Mouse (Mus musculus): Measurements from ENCODE around the gene Ift80. TPM values are rescaled to one million over a fixed set of nuclear protein-coding genes. Genes with fewer than 3 reads are reported as not detected.
A peak's percentile ranks its signal among the peaks of the same experiment; 100 is the strongest.

Gene Ift80
- total and polyA plus RNA-seq, 3 experiments = 0.56 to 66.1 (median 17.6) TPM

- Histone ChIP-seq H3K4me1 (ENCODE audit: insufficient read depth, low read depth, low read length) (peaks cover 30% of the 10 kb centered on the region), H3K27me3 (ENCODE audit: insufficient read depth, low read length) (no peaks in the 10 kb centered on the region), H3K36me3 (replicated peaks) (peaks cover 19% of the 10 kb centered on the region), H3K9me3 (replicated peaks) (no peaks in the 10 kb centered on the region), H3K4me3 (ENCODE audit: low read depth, low read length) (peak overlapping the region; percentile 95)
- no peak for TF ChIP-seq GATA2 (IDR thresholded peaks at IDR 0.05; ENCODE audit: borderline replicate concordance, low read depth, low read length)
- no peak for TF ChIP-seq POLR2AphosphoS5 (IDR thresholded peaks at IDR 0.05; ENCODE audit: insufficient replicate concordance, low read depth, low read length)
- no peak for TF ChIP-seq GATA1 (IDR thresholded peaks at IDR 0.05; ENCODE audit: borderline replicate concordance, low read length)
- TF ChIP-seq CTCF (IDR thresholded peaks at IDR 0.05; ENCODE audit: low read depth, low read length) = no peak
- no peak for TF ChIP-seq TAL1 (conservative IDR thresholded peaks at IDR 0.05; ENCODE audit: low read depth, low read length)
- no peak for DNase-seq (ENCODE audit: low spot score)
- 0 out of 2 replicates have a peak, but pooled peaks have one; percentile 7 for ATAC-seq (ENCODE audit: extremely low read depth, insufficient number of reproducible peaks, low FRiP score, poor library complexity, severe bottlenecking)
These were observed 41.0 kb upstream of the Ift80 start for GRCm38 (mm10) chr3:69045400-69045703.

DNA sequence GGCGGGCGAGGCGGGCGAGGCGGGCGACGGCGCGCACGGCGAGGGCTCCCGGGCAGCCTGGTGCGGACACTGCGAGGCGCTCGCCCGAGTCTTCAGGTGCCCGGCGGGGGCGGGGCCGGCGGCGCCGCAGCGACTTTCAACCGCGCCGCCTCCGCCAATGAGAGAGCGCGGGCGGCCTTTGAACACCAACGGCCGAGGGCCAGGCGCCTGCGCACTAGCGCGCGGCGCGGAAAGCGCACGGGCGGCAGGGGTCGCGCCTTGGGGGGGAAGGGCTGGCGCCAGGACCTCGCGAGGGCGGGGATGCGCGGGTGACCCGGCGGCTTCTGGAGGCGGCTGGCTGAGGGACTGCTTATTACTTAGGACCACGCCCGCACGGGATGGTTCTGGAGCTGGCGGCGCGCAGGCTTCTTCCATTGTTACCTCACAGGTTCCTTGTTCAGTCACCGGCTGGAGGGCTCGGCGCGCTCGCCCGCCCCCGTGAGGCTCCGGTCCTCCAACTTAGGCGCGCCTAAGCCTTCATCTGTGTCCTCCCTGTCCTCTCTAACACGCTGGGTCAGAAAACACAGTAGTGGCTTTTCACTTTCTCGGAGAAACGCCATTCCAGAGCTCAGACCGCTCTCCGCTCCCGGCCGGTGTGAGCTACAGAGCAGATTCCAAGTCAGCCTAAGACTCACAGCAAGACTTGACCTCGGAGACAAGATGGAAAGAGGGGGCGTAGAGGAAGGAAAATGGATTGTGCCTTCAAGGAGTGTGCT is 40.5 kb upstream of the Ift80 start, which contains the start of gene Trim59:
Gene Trim59, minus strand, starts transcription at position 111 of the 755 bp plus-strand sequence.
- ATAC-seq (ENCODE audit: extremely low read depth, insufficient number of reproducible peaks, low FRiP score, poor library complexity, severe bottlenecking) = peak; percentile 73
- TF ChIP-seq GATA2 (IDR thresholded peaks at IDR 0.05; ENCODE audit: borderline replicate concordance, low read depth, low read length) (no peak), TAL1 (conservative IDR thresholded peaks at IDR 0.05; ENCODE audit: low read depth, low read length) (no peak), GATA1 (IDR thresholded peaks at IDR 0.05; ENCODE audit: borderline replicate concordance, low read length) (no peak)
- H3K27me3 ChIP-seq (ENCODE audit: insufficient read depth, low read length) = no peaks in the 10 kb centered on the region
- H3K4me1 ChIP-seq (ENCODE audit: insufficient read depth, low read depth, low read length) = peaks cover 33% of the 10 kb centered on the region
- no peaks in the 10 kb centered on the region for H3K9me3 ChIP-seq (replicated peaks)
- H3K36me3 ChIP-seq (replicated peaks) = peaks cover 23% of the 10 kb centered on the region
- peak; percentile 82 for DNase-seq (ENCODE audit: low spot score)
- H3K4me3 ChIP-seq (ENCODE audit: low read depth, low read length) = peak within 1 kb of the TSS; percentile 95

GRCm38 (mm10) chr3:69044167-69044591 is 39.8 kb upstream of the Ift80 start:
- DNase-seq (ENCODE audit: low spot score) (no peak), ATAC-seq (ENCODE audit: extremely low read depth, insufficient number of reproducible peaks, low FRiP score, poor library complexity, severe bottlenecking) (no peak)
- peaks cover 37% of the 10 kb centered on the region for H3K4me1 ChIP-seq (ENCODE audit: insufficient read depth, low read depth, low read length)
- no peaks in the 10 kb centered on the region for H3K27me3 ChIP-seq (ENCODE audit: insufficient read depth, low read length)
- no peaks in the 10 kb centered on the region for H3K9me3 ChIP-seq (replicated peaks)
- H3K4me3 ChIP-seq (ENCODE audit: low read depth, low read length) = peak overlapping the region; percentile 95
- H3K36me3 ChIP-seq (replicated peaks) = peaks cover 27% of the 10 kb centered on the region
- no peak for TF ChIP-seq TAL1 (conservative IDR thresholded peaks at IDR 0.05; ENCODE audit: low read depth, low read length)
- no peak for TF ChIP-seq CTCF (IDR thresholded peaks at IDR 0.05; ENCODE audit: low read depth, low read length)
- no peak for TF ChIP-seq GATA2 (IDR thresholded peaks at IDR 0.05; ENCODE audit: borderline replicate concordance, low read depth, low read length)
- no peak for TF ChIP-seq GATA1 (IDR thresholded peaks at IDR 0.05; ENCODE audit: borderline replicate concordance, low read length)
- TF ChIP-seq POLR2AphosphoS5 (IDR thresholded peaks at IDR 0.05; ENCODE audit: insufficient replicate concordance, low read depth, low read length) = no peak

GRCm38 (mm10) chr3:69041298-69041697 is 36.9 kb upstream of the Ift80 start:
- ATAC-seq (ENCODE audit: extremely low read depth, insufficient number of reproducible peaks, low FRiP score, poor library complexity, severe bottlenecking) (no peak), DNase-seq (ENCODE audit: low spot score) (no peak)

DNA sequence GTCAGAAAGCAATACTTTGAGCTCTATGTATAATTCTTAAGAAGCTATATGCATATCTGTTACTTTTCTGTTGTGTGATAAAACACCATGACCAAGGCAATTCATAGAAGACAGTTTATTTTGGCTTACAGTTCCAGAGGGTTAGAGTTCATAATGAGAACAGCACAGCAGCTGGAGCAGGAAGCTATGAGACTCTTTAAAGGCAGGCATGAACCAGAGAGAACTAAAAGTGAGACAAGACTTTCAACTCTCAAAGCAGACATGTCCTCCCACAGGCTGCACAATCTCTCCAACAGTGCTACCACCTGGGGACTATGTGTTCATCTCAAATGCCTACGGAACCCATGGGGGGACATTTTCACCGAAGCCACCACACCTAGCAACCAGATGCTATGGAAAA is 35.7 kb upstream of the Ift80 start:
- no peak for DNase-seq (ENCODE audit: low spot score)
- no peak for ATAC-seq (ENCODE audit: extremely low read depth, insufficient number of reproducible peaks, low FRiP score, poor library complexity, severe bottlenecking)

More at GRCm38 (mm10) chr3:69041298-69041697, 36.9 kb upstream of the Ift80 start:
- H3K36me3 ChIP-seq (replicated peaks) = peaks cover 34% of the 10 kb centered on the region
- H3K27me3 ChIP-seq (ENCODE audit: insufficient read depth, low read length) = no peaks in the 10 kb centered on the region
- peaks cover 28% of the 10 kb centered on the region for H3K4me1 ChIP-seq (ENCODE audit: insufficient read depth, low read depth, low read length)
- peak overlapping the region; percentile 57; the same call in 1 of the 2 replicates for H3K4me3 ChIP-seq (ENCODE audit: low read depth, low read length)
- TF ChIP-seq GATA1 (IDR thresholded peaks at IDR 0.05; ENCODE audit: borderline replicate concordance, low read length) (no peak), GATA2 (IDR thresholded peaks at IDR 0.05; ENCODE audit: borderline replicate concordance, low read depth, low read length) (no peak), POLR2AphosphoS5 (IDR thresholded peaks at IDR 0.05; ENCODE audit: insufficient replicate concordance, low read depth, low read length) (no peak), CTCF (IDR thresholded peaks at IDR 0.05; ENCODE audit: low read depth, low read length) (no peak), TAL1 (conservative IDR thresholded peaks at IDR 0.05; ENCODE audit: low read depth, low read length) (no peak)
- H3K9me3 ChIP-seq (replicated peaks) = no peaks in the 10 kb centered on the region

DNA sequence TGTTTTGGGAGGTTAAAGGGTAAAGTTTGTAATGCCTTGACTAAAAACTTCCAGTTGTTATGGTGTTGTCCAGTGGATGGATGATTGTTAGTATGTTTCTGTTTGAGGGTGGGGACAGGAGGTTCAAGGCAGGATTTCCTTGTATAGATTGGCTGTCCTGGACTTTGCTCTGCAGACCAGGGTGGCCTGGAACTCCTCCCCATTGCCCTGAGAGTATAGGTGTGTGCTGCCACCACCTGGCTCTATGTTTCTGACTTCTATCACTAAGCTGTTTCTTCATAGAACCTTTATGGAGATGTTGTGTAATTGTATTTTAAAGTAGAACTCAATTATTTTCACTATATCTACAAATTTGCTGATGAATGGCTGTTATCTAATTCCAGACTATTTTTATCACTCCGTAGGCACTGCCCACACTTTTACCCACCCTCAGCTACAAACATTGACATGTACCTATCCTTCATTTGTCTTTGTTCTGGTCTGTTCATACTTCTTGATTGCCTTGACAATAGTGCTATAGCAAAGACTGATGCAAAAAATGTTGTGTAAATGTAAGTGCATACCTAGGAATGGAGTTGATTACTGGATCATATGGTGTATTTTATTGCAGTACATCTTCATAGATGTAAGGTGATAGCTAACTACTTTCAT is 21.9 kb upstream of the Ift80 start:
- Histone ChIP-seq H3K27me3 (ENCODE audit: insufficient read depth, low read length) (no peaks in the 10 kb centered on the region), H3K36me3 (replicated peaks) (peaks cover 88% of the 10 kb centered on the region), H3K4me1 (ENCODE audit: insufficient read depth, low read depth, low read length) (peaks cover 4% of the 10 kb centered on the region; the same call in 1 of the 2 replicates), H3K4me3 (ENCODE audit: low read depth, low read length) (no peak overlapping the region), H3K9me3 (replicated peaks) (no peaks in the 10 kb centered on the region)
- ATAC-seq (ENCODE audit: extremely low read depth, insufficient number of reproducible peaks, low FRiP score, poor library complexity, severe bottlenecking) = no peak
- no peak for DNase-seq (ENCODE audit: low spot score)
- TF ChIP-seq GATA2 (IDR thresholded peaks at IDR 0.05; ENCODE audit: borderline replicate concordance, low read depth, low read length) = no peak
- no peak for TF ChIP-seq TAL1 (conservative IDR thresholded peaks at IDR 0.05; ENCODE audit: low read depth, low read length)
- no peak for TF ChIP-seq POLR2AphosphoS5 (IDR thresholded peaks at IDR 0.05; ENCODE audit: insufficient replicate concordance, low read depth, low read length)
- TF ChIP-seq CTCF (IDR thresholded peaks at IDR 0.05; ENCODE audit: low read depth, low read length) = no peak
- no peak for TF ChIP-seq GATA1 (IDR thresholded peaks at IDR 0.05; ENCODE audit: borderline replicate concordance, low read length)

More for the DNA sequence above, 35.7 kb upstream of the Ift80 start:
- TF ChIP-seq POLR2AphosphoS5 (IDR thresholded peaks at IDR 0.05; ENCODE audit: insufficient replicate concordance, low read depth, low read length) (no peak), GATA2 (IDR thresholded peaks at IDR 0.05; ENCODE audit: borderline replicate concordance, low read depth, low read length) (no peak), CTCF (IDR thresholded peaks at IDR 0.05; ENCODE audit: low read depth, low read length) (no peak), GATA1 (IDR thresholded peaks at IDR 0.05; ENCODE audit: borderline replicate concordance, low read length) (no peak), TAL1 (conservative IDR thresholded peaks at IDR 0.05; ENCODE audit: low read depth, low read length) (no peak)
- peaks cover 20% of the 10 kb centered on the region for H3K4me1 ChIP-seq (ENCODE audit: insufficient read depth, low read depth, low read length)
- no peaks in the 10 kb centered on the region for H3K9me3 ChIP-seq (replicated peaks)
- H3K27me3 ChIP-seq (ENCODE audit: insufficient read depth, low read length) = no peaks in the 10 kb centered on the region
- peak overlapping the region; percentile 28; the same call in 1 of the 2 replicates for H3K4me3 ChIP-seq (ENCODE audit: low read depth, low read length)
- peaks cover 44% of the 10 kb centered on the region for H3K36me3 ChIP-seq (replicated peaks)

Measured in G1E (cell line).